Mouse (Mus musculus): ENCODE results near the gene Cfd. TPM values are rescaled to one million over a fixed set of nuclear protein-coding genes. Genes with fewer than 3 reads are reported as not detected.
"Not testable (repeated sequence)": the region's sequence is repeated elsewhere in the genome, so short reads cannot be mapped to it uniquely, and the experiment has no call there.

The Cfd gene
- total and polyA plus RNA-seq, 3 experiments: 0.26 TPM; not detected in 2

DNA sequence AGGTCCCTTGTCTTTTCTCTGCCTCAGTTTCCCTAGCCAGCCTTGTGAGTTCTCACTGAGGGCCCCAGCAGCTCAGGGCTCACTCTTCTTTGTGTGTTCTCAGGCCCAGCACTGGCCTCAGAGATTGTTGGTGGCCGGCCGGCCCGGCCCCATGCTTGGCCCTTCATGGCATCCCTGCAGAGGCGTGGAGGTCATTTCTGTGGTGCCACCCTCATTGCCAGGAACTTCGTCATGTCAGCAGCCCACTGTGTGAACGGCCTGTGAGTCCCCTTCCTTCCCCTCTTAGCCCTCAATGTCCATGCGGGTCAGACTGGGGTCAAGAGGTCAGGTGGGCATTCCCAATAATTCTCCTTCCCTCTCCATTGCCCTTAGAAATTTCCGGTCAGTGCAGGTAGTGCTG lies 4.0 kb upstream of the Cfd start (continued):
- no peak for TF ChIP-seq RAD21 (IDR thresholded peaks at IDR 0.05; ENCODE audit: low read depth, low read length)
- no peak for TF ChIP-seq IRF4 (IDR thresholded peaks at IDR 0.05; ENCODE audit: low read depth, low read length)
- TF ChIP-seq NRF1 (IDR thresholded peaks at IDR 0.05; ENCODE audit: low read depth, low read length): no peak

DNA sequence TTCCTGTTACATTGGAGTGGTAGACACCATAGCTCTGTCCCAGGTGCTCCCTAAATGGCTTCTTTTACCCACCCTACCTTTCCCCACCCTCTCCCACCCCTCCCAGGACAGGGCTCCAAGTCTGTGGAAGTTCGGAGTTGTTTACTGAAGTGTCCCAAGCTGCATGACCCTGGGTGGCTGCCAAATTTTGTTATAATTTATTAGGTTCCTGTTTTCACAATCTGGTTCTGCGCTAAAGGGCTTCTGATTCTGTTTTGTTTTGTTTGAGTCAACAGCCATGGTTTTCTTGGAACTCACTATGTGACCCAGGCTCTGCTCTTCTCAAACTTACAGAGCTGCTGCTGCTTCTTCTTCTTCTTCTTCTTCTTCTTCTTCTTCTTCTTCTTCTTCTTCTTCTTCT lies 1.3 kb upstream of the Cfd start:
- Histone ChIP-seq H3K36me3 (replicated peaks in 1 of 2; ENCODE audit: control insufficient read depth in 1 of 2, insufficient read depth in 1 of 2, low read length in 1 of 2) (peaks cover 0 to 10% of the 10 kb centered on the region in 2 experiments), H3K27me3 (replicated peaks) (peaks cover 16% of the 10 kb centered on the region), H3K9me3 (replicated peaks; ENCODE audit: low read length) (no peaks in the 10 kb centered on the region), H3K27ac (ENCODE audit: insufficient read depth, low read depth) (no peak overlapping the region), H3K79me2 (replicated peaks; ENCODE audit: control insufficient read depth, extremely low read depth, insufficient read depth, poor library complexity, severe bottlenecking) (no peaks in the 10 kb centered on the region), H3K4me3 (replicated peaks in 1 of 3; ENCODE audit: low read depth in 2 of 3, low read length in 2 of 3, poor library complexity in 1 of 3) (no peak overlapping the region), H3K4me1 (ENCODE audit: control insufficient read depth in 1 of 2, insufficient read depth in 2 of 2) (peaks cover 0 to 16% of the 10 kb centered on the region in 2 experiments; a peak in 3 of 4 replicates), H3K4me2 (ENCODE audit: insufficient read depth, low read depth, poor library complexity, severe bottlenecking) (no peak overlapping the region), H3K9ac (ENCODE audit: insufficient read depth, low read depth) (no peak overlapping the region)
- dilution Hi-C loops (cut with MboI; ENCODE audit: extremely low pct_ligation_motif_present, extremely low pct_unique_long_range_greater_than_20kb, low sequenced_read_pairs) (no loop called here), in situ Hi-C loops (cut with MboI; ENCODE audit: low pct_ligation_motif_present, low pct_unique_long_range_greater_than_20kb, low sequenced_read_pairs) (no loop called here)
- TF ChIP-seq TBP (conservative IDR thresholded peaks at IDR 0.05; ENCODE audit: low read depth, low read length): no peak
- no peak for TF ChIP-seq ZMIZ1 (IDR thresholded peaks at IDR 0.05; ENCODE audit: low read depth, low read length)
- TF ChIP-seq USF1 (IDR thresholded peaks at IDR 0.05; ENCODE audit: low read depth, low read length): no peak
- TF ChIP-seq BHLHE40 (IDR thresholded peaks at IDR 0.05; ENCODE audit: low read depth, low read length): no peak
- no peak for TF ChIP-seq CHD2 (IDR thresholded peaks at IDR 0.05; ENCODE audit: low read length)
- TF ChIP-seq POLR2A (IDR thresholded peaks at IDR 0.05; ENCODE audit: low read depth, low read length): no peak
- TF ChIP-seq JUND (conservative IDR thresholded peaks at IDR 0.05; ENCODE audit: low read depth, low read length): no peak
- TF ChIP-seq MAZ (IDR thresholded peaks at IDR 0.05; ENCODE audit: low read depth, low read length): no peak
- no peak for TF ChIP-seq ELF1 (IDR thresholded peaks at IDR 0.05; ENCODE audit: low read depth, low read length)
- TF ChIP-seq MAFK (IDR thresholded peaks at IDR 0.05; ENCODE audit: insufficient replicate concordance, low read length): no peak
- TF ChIP-seq NRF1 (IDR thresholded peaks at IDR 0.05; ENCODE audit: low read depth, low read length): no peak
- TF ChIP-seq POLR2AphosphoS2 (IDR thresholded peaks at IDR 0.05; ENCODE audit: low read depth, low read length): no peak
- DNase-seq (ENCODE audit: extremely low read depth): no peak

DNA sequence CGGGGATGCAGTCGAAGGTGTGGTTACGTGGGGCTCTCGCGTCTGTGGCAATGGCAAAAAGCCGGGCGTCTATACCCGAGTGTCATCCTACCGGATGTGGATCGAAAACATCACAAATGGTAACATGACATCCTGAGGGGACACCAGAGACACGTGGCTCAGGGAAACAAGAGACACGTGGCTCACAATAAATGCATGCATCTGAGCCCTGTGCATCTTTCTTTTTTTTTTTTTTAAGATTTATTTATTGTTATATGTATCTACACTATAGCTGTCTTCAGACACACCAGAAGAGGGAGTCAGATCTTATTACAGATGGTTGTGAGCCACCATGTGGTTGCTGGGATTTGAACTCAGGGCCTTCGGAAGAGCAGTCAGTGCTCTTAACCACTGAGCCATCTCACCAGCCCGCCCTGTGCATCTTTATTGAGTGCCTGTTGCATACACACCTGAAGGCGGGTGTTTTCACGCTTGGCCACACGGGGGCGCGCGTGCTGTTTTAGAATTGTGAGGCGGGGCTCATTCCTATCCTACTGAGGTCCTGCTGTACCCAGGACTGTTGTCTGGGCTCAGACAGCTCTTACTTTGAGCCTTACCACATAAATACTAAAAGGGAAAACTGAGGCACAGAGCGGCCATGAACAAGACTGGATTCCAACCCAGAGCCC lies 1.9 kb downstream of the Cfd start:
- dilution Hi-C loops (cut with MboI; ENCODE audit: extremely low pct_ligation_motif_present, extremely low pct_unique_long_range_greater_than_20kb, low sequenced_read_pairs); H3K9ac ChIP-seq (ENCODE audit: insufficient read depth, low read depth); H3K4me3 ChIP-seq (replicated peaks in 1 of 3; ENCODE audit: low read depth in 2 of 3, low read length in 2 of 3, poor library complexity in 1 of 3); H3K79me2 ChIP-seq (replicated peaks; ENCODE audit: control insufficient read depth, extremely low read depth, insufficient read depth, poor library complexity, severe bottlenecking); H3K9me3 ChIP-seq (replicated peaks; ENCODE audit: low read length); H3K27ac ChIP-seq (ENCODE audit: insufficient read depth, low read depth); H3K4me2 ChIP-seq (ENCODE audit: insufficient read depth, low read depth, poor library complexity, severe bottlenecking): not testable (repeated sequence)
- in situ Hi-C loops (cut with MboI; ENCODE audit: low pct_ligation_motif_present, low pct_unique_long_range_greater_than_20kb, low sequenced_read_pairs): loop anchor here (5.0 kb wide), 1 partner anchor 35 kb away; the partner anchor contains the start of gene Arid3a
- Histone ChIP-seq H3K4me1 (ENCODE audit: control insufficient read depth in 1 of 2, insufficient read depth in 2 of 2) (peaks cover 2 to 35% of the 10 kb centered on the region in 2 experiments), H3K36me3 (replicated peaks in 1 of 2; ENCODE audit: control insufficient read depth in 1 of 2, insufficient read depth in 1 of 2, low read length in 1 of 2) (peaks cover 18 to 36% of the 10 kb centered on the region in 2 experiments), H3K27me3 (replicated peaks) (peaks cover 16% of the 10 kb centered on the region)
- TF ChIP-seq TBP (conservative IDR thresholded peaks at IDR 0.05; ENCODE audit: low read depth, low read length) (0 out of 2 replicates have a peak, but pooled peaks have one; percentile 64), CTCF (conservative IDR thresholded peaks at IDR 0.05 in 1 of 2, IDR thresholded peaks at IDR 0.05 in 1 of 2; ENCODE audit: low read depth in 2 of 2, low read length in 2 of 2) (peak in 1 of 2 experiments; percentile 85; a peak in 2 of 4 replicates), RAD21 (IDR thresholded peaks at IDR 0.05; ENCODE audit: low read depth, low read length) (peak; percentile 77), ZC3H11A (IDR thresholded peaks at IDR 0.05; ENCODE audit: low read depth, low read length) (peak; percentile 38; the same call in 1 of the 2 replicates), SMC3 (IDR thresholded peaks at IDR 0.05; ENCODE audit: low read depth, low read length) (peak; percentile 84)
- DNase-seq (ENCODE audit: extremely low read depth): peak; percentile 72
